Mouse (Mus musculus): ENCODE measurements around the gene 4933411K16Rik. TPM values are rescaled to one million over a fixed set of nuclear protein-coding genes. Genes with fewer than 3 reads are reported as not detected.

The 4933411K16Rik gene
- polyA plus RNA-seq, 1 experiment from 2014 or later = 2.7 TPM

- ATAC-seq (no peak), DNase-seq (ENCODE audit: low read depth, low spot score) (no peak)
- ChIA-PET POLR2A (interaction anchor here (0.7 to 2.0 kb wide), 4 partner anchors 38 to 50 kb away, joined by 3 to 8 read pairs (median 3); no protein-coding TSS in a partner anchor), CTCF (interaction anchor here (0.7 to 10.1 kb wide), 20 partner anchors 8 to 135 kb away, joined by 3 to 154 read pairs (median 8); partner anchors contain the start of genes 4933411K16Rik, Hoga1, Marveld1 and Mms19)
- H3K27me3 ChIP-seq = no peaks in the 10 kb centered on the region
- in situ Hi-C loops (cut with MboI; ENCODE audit: low pct_unique_long_range_greater_than_20kb) = loop anchor here (5.0 kb wide), 1 partner anchor 38 kb away; no protein-coding TSS in a partner anchor
- TF ChIP-seq CTCF (IDR thresholded peaks at IDR 0.05) = no peak
These were observed 17.8 kb upstream of the 4933411K16Rik start for GRCm38 (mm10) chr19:42034146-42034775.

- no peak for TF ChIP-seq CTCF (IDR thresholded peaks at IDR 0.05)
- ATAC-seq = no peak
These were observed 17.1 kb upstream of the 4933411K16Rik start for GRCm38 (mm10) chr19:42034881-42035455.

GRCm38 (mm10) chr19:42035456-42036248 is 16.4 kb upstream of the 4933411K16Rik start, which contains the start of gene Ankrd2:
Ankrd2 (plus strand) TSS chr19:42036000.
- CTCF ChIA-PET = interaction anchor here (0.8 to 10.1 kb wide), 34 partner anchors 8 to 134 kb away, joined by 3 to 154 read pairs (median 8); partner anchors contain the start of genes 4933411K16Rik, Avpi1, Hoga1 and Marveld1

More at GRCm38 (mm10) chr19:42034881-42035455, 17.1 kb upstream of the 4933411K16Rik start:
- H3K27me3 ChIP-seq = no peaks in the 10 kb centered on the region
- POLR2A ChIA-PET = interaction anchor here (0.5 to 2.3 kb wide), 6 partner anchors 10 to 1410 kb away, joined by 3 to 8 read pairs (median 4); partner anchors contain the start of gene Hoga1
- CTCF ChIA-PET = interaction anchor here (0.8 to 10.1 kb wide), 34 partner anchors 8 to 134 kb away, joined by 3 to 154 read pairs (median 8); partner anchors contain the start of genes 4933411K16Rik, Avpi1, Hoga1 and Marveld1
- DNase-seq (ENCODE audit: low read depth, low spot score) = no peak
- in situ Hi-C loops (cut with MboI; ENCODE audit: low pct_unique_long_range_greater_than_20kb) = loop anchor here (5.0 kb wide), 1 partner anchor 37 kb away; no protein-coding TSS in a partner anchor

GRCm38 (mm10) chr19:42036357-42036756 is 15.7 kb upstream of the 4933411K16Rik start:
- in situ Hi-C loops (cut with MboI; ENCODE audit: low pct_unique_long_range_greater_than_20kb) = no loop called here
- no peaks in the 10 kb centered on the region for H3K27me3 ChIP-seq
- DNase-seq (ENCODE audit: low read depth, low spot score) (no peak), ATAC-seq (no peak)
- POLR2A ChIA-PET = interaction anchor here (0.6 to 2.3 kb wide), 2 partner anchors 9 to 35 kb away, joined by 4 to 6 read pairs; partner anchors contain the start of gene Hoga1
- CTCF ChIA-PET = interaction anchor here (1.1 to 10.1 kb wide), 21 partner anchors 9 to 133 kb away, joined by 3 to 154 read pairs (median 11); partner anchors contain the start of genes 4933411K16Rik, Avpi1, Hoga1 and Marveld1
- TF ChIP-seq CTCF (IDR thresholded peaks at IDR 0.05) = no peak

More at GRCm38 (mm10) chr19:42035456-42036248, 16.4 kb upstream of the 4933411K16Rik start, which contains the start of gene Ankrd2:
- POLR2A ChIA-PET = interaction anchor here (0.5 to 2.3 kb wide), 6 partner anchors 9 to 1410 kb away, joined by 3 to 8 read pairs (median 4); partner anchors contain the start of gene Hoga1
- DNase-seq (ENCODE audit: low read depth, low spot score) (peak; percentile 78), ATAC-seq (peak; percentile 93)
- in situ Hi-C loops (cut with MboI; ENCODE audit: low pct_unique_long_range_greater_than_20kb) = no loop called here
- H3K27me3 ChIP-seq = no peaks in the 10 kb centered on the region
- peak; percentile 99 for TF ChIP-seq CTCF (IDR thresholded peaks at IDR 0.05)

GRCm38 (mm10) chr19:42037167-42037702 is 14.8 kb upstream of the 4933411K16Rik start:
- ATAC-seq (no peak), DNase-seq (ENCODE audit: low read depth, low spot score) (no peak)
- CTCF ChIA-PET = interaction anchor here (1.1 to 10.1 kb wide), 4 partner anchors 8 to 55 kb away, joined by 3 to 154 read pairs (median 4); partner anchors contain the start of gene Hoga1
- in situ Hi-C loops (cut with MboI; ENCODE audit: low pct_unique_long_range_greater_than_20kb) = no loop called here
- POLR2A ChIA-PET = interaction anchor here (2.3 kb wide), 1 partner anchor 8 kb away, joined by 6 read pairs; the partner anchor contains the start of gene Hoga1
- H3K27me3 ChIP-seq = no peaks in the 10 kb centered on the region
- TF ChIP-seq CTCF (IDR thresholded peaks at IDR 0.05) = no peak

GRCm38 (mm10) chr19:42038310-42038709 is 13.7 kb upstream of the 4933411K16Rik start:
- POLR2A ChIA-PET = interaction anchor here (0.8 to 1.1 kb wide), 3 partner anchors 31 to 66 kb away, joined by 3 read pairs; partner anchors contain the start of gene Pi4k2a
- no peak for DNase-seq (ENCODE audit: low read depth, low spot score)
- H3K27me3 ChIP-seq = no peaks in the 10 kb centered on the region
- no peak for ATAC-seq
- no peak for TF ChIP-seq CTCF (IDR thresholded peaks at IDR 0.05)
- in situ Hi-C loops (cut with MboI; ENCODE audit: low pct_unique_long_range_greater_than_20kb) = no loop called here
- CTCF ChIA-PET = interaction anchor here (1.1 to 10.1 kb wide), 3 partner anchors 12 to 56 kb away, joined by 3 to 154 read pairs (median 4); no protein-coding TSS in a partner anchor

- no peak for DNase-seq (ENCODE audit: low read depth, low spot score)
- H3K27me3 ChIP-seq = no peaks in the 10 kb centered on the region
- CTCF ChIA-PET = interaction anchor here (1.2 to 3.7 kb wide), 7 partner anchors 9 to 29 kb away, joined by 6 to 68 read pairs (median 8); partner anchors contain the start of gene Ankrd2
- in situ Hi-C loops (cut with MboI; ENCODE audit: low pct_unique_long_range_greater_than_20kb) = loop anchor here (5.0 kb wide), 1 partner anchor 103 kb away; the partner anchor contains the start of gene Marveld1
- no peak for ATAC-seq
- POLR2A ChIA-PET = interaction anchor here (2.1 kb wide), 1 partner anchor 8 kb away, joined by 6 read pairs; the partner anchor contains the start of gene Ankrd2
- no peak for TF ChIP-seq CTCF (IDR thresholded peaks at IDR 0.05)
These were observed 8.1 kb upstream of the 4933411K16Rik start for GRCm38 (mm10) chr19:42043988-42044387.

GRCm38 (mm10) chr19:42045269-42046102 is 6.6 kb upstream of the 4933411K16Rik start, which contains the start of gene Hoga1:
Hoga1 (plus strand) TSS chr19:42045610.
- ChIA-PET CTCF (interaction anchor here (0.7 to 3.7 kb wide), 18 partner anchors 9 to 184 kb away, joined by 3 to 68 read pairs (median 4); partner anchors contain the start of genes Ankrd2, Avpi1 and Pi4k2a), POLR2A (interaction anchor here (0.6 to 2.1 kb wide), 4 partner anchors 9 to 43 kb away, joined by 3 to 6 read pairs (median 4); partner anchors contain the start of gene Ankrd2)
- DNase-seq (ENCODE audit: low read depth, low spot score) = no peak
- in situ Hi-C loops (cut with MboI; ENCODE audit: low pct_unique_long_range_greater_than_20kb) = no loop called here
- peak; percentile 96 for TF ChIP-seq CTCF (IDR thresholded peaks at IDR 0.05)
- peak; percentile 92 for ATAC-seq
- no peaks in the 10 kb centered on the region for H3K27me3 ChIP-seq
